Mouse (Mus musculus): ENCODE results near the gene Aff3. TPM values are rescaled to one million over a fixed set of nuclear protein-coding genes. Genes with fewer than 3 reads are reported as not detected.

The Aff3 gene
- polyA plus RNA-seq, 1 experiment from 2014 or later: 2.1 TPM

DNA sequence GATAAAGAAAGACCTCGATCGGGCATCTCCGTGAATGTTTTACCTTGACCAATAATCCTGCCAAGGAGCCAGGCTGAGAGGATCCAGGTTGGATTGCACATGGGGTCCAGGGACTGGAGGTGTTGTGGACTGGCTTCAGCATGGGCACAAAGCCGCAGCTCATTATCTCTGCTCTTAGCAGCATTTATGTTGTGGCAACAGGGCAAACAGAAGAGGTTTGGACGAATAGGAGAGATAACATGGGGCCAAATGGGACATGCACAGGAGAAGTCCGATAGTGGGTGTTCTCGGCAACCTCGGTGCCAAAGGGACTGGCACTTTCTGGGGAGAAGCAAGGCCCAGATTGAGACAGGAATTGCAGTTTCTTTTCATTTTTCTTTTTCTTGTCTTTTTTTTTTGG is 342.9 kb downstream of the Aff3 start:
- no peaks in the 10 kb centered on the region for H3K4me1 ChIP-seq (replicated peaks; ENCODE audit: control insufficient read depth, insufficient read depth, low read length)
- H3K36me3 ChIP-seq (ENCODE audit: control insufficient read depth, insufficient read depth): no peaks in the 10 kb centered on the region
- no peak for TF ChIP-seq CTCF (IDR thresholded peaks at IDR 0.05; ENCODE audit: low read depth)
- H3K9ac ChIP-seq (ENCODE audit: low read depth, low read length): no peak overlapping the region
- no peak overlapping the region for H3K4me2 ChIP-seq (replicated peaks; ENCODE audit: low read depth)
- no peaks in the 10 kb centered on the region for H3K9me3 ChIP-seq (ENCODE audit: control insufficient read depth)
- no peaks in the 10 kb centered on the region for H3K27me3 ChIP-seq (replicated peaks; ENCODE audit: control insufficient read depth, insufficient read depth, low read length)
- no peak overlapping the region for H3K4me3 ChIP-seq (ENCODE audit: low read depth, low read length)
- H3K27ac ChIP-seq (ENCODE audit: low read depth, low read length): no peak overlapping the region
- 81% methylated on average over 8 of the region's 8 CpGs for WGBS
- no peak for ATAC-seq

DNA sequence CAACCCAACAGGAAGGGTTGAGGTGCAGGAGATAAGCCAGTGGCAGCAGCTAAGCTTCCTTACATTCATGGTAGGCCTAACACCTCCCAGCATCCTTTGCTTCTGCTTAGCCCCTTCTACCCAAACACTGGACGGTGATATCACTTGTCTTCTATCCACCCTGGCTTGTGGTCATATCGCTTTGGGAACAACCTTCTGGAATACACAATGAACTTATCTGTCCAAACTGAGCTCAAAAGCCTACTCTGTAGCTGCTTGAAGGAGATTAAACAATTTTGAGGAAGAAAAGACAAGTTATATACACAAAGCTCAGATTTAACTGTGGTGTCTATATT is 343.8 kb downstream of the Aff3 start:
- 79% methylated on average over 2 of the region's 2 CpGs for WGBS
- H3K27me3 ChIP-seq (replicated peaks; ENCODE audit: control insufficient read depth, insufficient read depth, low read length): no peaks in the 10 kb centered on the region
- H3K27ac ChIP-seq (ENCODE audit: low read depth, low read length): no peak overlapping the region
- H3K9me3 ChIP-seq (ENCODE audit: control insufficient read depth): no peaks in the 10 kb centered on the region
- no peak overlapping the region for H3K4me2 ChIP-seq (replicated peaks; ENCODE audit: low read depth)
- no peak for ATAC-seq
- no peak for TF ChIP-seq CTCF (IDR thresholded peaks at IDR 0.05; ENCODE audit: low read depth)
- no peak overlapping the region for H3K9ac ChIP-seq (ENCODE audit: low read depth, low read length)
- no peak overlapping the region for H3K4me3 ChIP-seq (ENCODE audit: low read depth, low read length)
- H3K4me1 ChIP-seq (replicated peaks; ENCODE audit: control insufficient read depth, insufficient read depth, low read length): no peaks in the 10 kb centered on the region
- H3K36me3 ChIP-seq (ENCODE audit: control insufficient read depth, insufficient read depth): no peaks in the 10 kb centered on the region

GRCm38 (mm10) chr1:38320126-38320970 is 344.4 kb downstream of the Aff3 start:
- 74% methylated on average over 16 of the region's 16 CpGs for whole genome bisulfite sequencing
- no peak overlapping the region for H3K9ac ChIP-seq (ENCODE audit: low read depth, low read length)

GRCm38 (mm10) chr1:38318614-38319013 is 346.1 kb downstream of the Aff3 start:
- H3K9me3 ChIP-seq (ENCODE audit: control insufficient read depth): no peaks in the 10 kb centered on the region
- TF ChIP-seq CTCF (IDR thresholded peaks at IDR 0.05; ENCODE audit: low read depth): peak; percentile 40
- no peaks in the 10 kb centered on the region for H3K4me1 ChIP-seq (replicated peaks; ENCODE audit: control insufficient read depth, insufficient read depth, low read length)
- no peaks in the 10 kb centered on the region for H3K36me3 ChIP-seq (ENCODE audit: control insufficient read depth, insufficient read depth)
- H3K4me2 ChIP-seq (replicated peaks; ENCODE audit: low read depth): no peak overlapping the region
- no peak overlapping the region for H3K9ac ChIP-seq (ENCODE audit: low read depth, low read length)
- H3K27me3 ChIP-seq (replicated peaks; ENCODE audit: control insufficient read depth, insufficient read depth, low read length): no peaks in the 10 kb centered on the region
- H3K4me3 ChIP-seq (ENCODE audit: low read depth, low read length): no peak overlapping the region
- 49% methylated on average over 2 of the region's 2 CpGs for WGBS
- H3K27ac ChIP-seq (ENCODE audit: low read depth, low read length): no peak overlapping the region
- no peak for ATAC-seq

More at GRCm38 (mm10) chr1:38320126-38320970, 344.4 kb downstream of the Aff3 start:
- no peak for TF ChIP-seq CTCF (IDR thresholded peaks at IDR 0.05; ENCODE audit: low read depth)
- Histone ChIP-seq H3K27me3 (replicated peaks; ENCODE audit: control insufficient read depth, insufficient read depth, low read length) (no peaks in the 10 kb centered on the region), H3K9me3 (ENCODE audit: control insufficient read depth) (no peaks in the 10 kb centered on the region), H3K36me3 (ENCODE audit: control insufficient read depth, insufficient read depth) (no peaks in the 10 kb centered on the region), H3K4me3 (ENCODE audit: low read depth, low read length) (no peak overlapping the region), H3K27ac (ENCODE audit: low read depth, low read length) (no peak overlapping the region), H3K4me2 (replicated peaks; ENCODE audit: low read depth) (no peak overlapping the region), H3K4me1 (replicated peaks; ENCODE audit: control insufficient read depth, insufficient read depth, low read length) (no peaks in the 10 kb centered on the region)
- no peak for ATAC-seq

DNA sequence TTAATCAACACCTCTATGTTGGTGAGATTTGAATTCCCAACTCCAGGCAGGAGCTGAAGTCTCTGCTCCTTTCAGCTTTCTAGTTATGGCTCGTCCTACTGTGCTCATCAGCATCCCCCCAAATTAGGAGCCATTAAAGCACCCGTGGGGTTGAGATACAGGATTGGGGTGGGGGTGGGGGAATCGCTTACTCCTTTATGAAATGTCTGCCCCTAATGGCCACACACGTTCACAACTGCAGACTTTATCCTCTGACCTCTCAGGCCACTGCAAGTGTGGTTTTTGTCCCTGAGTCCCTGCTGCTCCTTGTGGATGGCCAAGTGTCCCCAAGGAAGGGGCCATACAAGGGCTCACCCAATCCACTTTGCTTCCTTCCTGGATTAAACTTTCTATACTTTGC is 348.8 kb downstream of the Aff3 start:
- no peak overlapping the region for H3K9ac ChIP-seq (ENCODE audit: low read depth, low read length)
- H3K9me3 ChIP-seq (ENCODE audit: control insufficient read depth): no peaks in the 10 kb centered on the region
- TF ChIP-seq CTCF (IDR thresholded peaks at IDR 0.05; ENCODE audit: low read depth): no peak
- ATAC-seq: no peak
- H3K4me1 ChIP-seq (replicated peaks; ENCODE audit: control insufficient read depth, insufficient read depth, low read length): no peaks in the 10 kb centered on the region
- H3K4me2 ChIP-seq (replicated peaks; ENCODE audit: low read depth): no peak overlapping the region
- H3K36me3 ChIP-seq (ENCODE audit: control insufficient read depth, insufficient read depth): no peaks in the 10 kb centered on the region
- WGBS: 76% methylated on average over 4 of the region's 4 CpGs
- no peak overlapping the region for H3K27ac ChIP-seq (ENCODE audit: low read depth, low read length)
- no peak overlapping the region for H3K4me3 ChIP-seq (ENCODE audit: low read depth, low read length)
- no peaks in the 10 kb centered on the region for H3K27me3 ChIP-seq (replicated peaks; ENCODE audit: control insufficient read depth, insufficient read depth, low read length)

DNA sequence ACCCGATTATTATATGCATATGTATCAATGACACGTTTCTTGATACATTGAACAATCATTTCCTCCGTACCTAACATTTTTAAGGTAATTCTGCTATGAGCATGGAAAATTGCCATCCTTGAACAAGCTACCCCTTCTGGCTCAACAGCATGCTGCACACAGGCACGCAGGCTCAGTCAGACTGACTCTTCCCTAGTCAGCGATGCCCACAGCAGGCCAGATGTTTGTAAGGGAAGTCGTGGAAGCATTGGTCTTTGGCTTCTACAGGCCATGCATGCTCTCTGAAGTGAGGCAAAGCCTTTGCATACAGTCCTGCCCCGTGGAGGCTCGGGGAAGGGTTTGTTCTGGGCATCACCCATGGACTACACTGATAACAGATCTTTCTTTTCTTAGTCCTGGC is 354.3 kb downstream of the Aff3 start:
- Histone ChIP-seq H3K4me2 (replicated peaks; ENCODE audit: low read depth) (no peak overlapping the region), H3K27me3 (replicated peaks; ENCODE audit: control insufficient read depth, insufficient read depth, low read length) (no peaks in the 10 kb centered on the region), H3K9me3 (ENCODE audit: control insufficient read depth) (no peaks in the 10 kb centered on the region), H3K36me3 (ENCODE audit: control insufficient read depth, insufficient read depth) (no peaks in the 10 kb centered on the region), H3K4me3 (ENCODE audit: low read depth, low read length) (no peak overlapping the region), H3K9ac (ENCODE audit: low read depth, low read length) (no peak overlapping the region), H3K27ac (ENCODE audit: low read depth, low read length) (no peak overlapping the region), H3K4me1 (replicated peaks; ENCODE audit: control insufficient read depth, insufficient read depth, low read length) (no peaks in the 10 kb centered on the region; the same call in 1 of the 2 replicates)
- WGBS: 88% methylated on average over 8 of the region's 8 CpGs
- no peak for TF ChIP-seq CTCF (IDR thresholded peaks at IDR 0.05; ENCODE audit: low read depth)
- no peak for ATAC-seq
